32 mouse cellular contexts compared by ENCODE assay signal in genomic region chr3:121102120-121102519, GRCm38 (mm10).
DNase-seq lines count a peak whose midpoint lies in the region; ATAC-seq and TF ChIP-seq lines count a peak whose summit lies in the region.
"Had no signal": no experiment of that assay in that cellular context is flagged by ENCODE, and none has a peak within 500 bp of the region (broad histone marks: within the 10 kb centered on the region; RNA-seq: fewer than 3 reads in every experiment).

No protein-coding gene starts in this region.

- TF ChIP-seq CTCF in layer of hippocampus, adult 2 months (conservative IDR thresholded peaks at IDR 0.05): no peak

- peaks cover 19% of the 10 kb centered on the region for H3K4me1 ChIP-seq in forebrain, embryonic 15.5 days
- H3K4me1 ChIP-seq in forebrain, embryonic 10.5 days: peaks cover 9% of the 10 kb centered on the region; the same call in 1 of the 2 replicates
- H3K4me1 ChIP-seq: embryonic facial prominence, embryonic 13.5 days; heart, embryonic 12.5 days; heart, embryonic 15.5 days; hindbrain, embryonic 10.5 days; hindbrain, embryonic 13.5 days; intestine, embryonic 15.5 days had no signal

- no peaks in the 10 kb centered on the region for H3K36me3 ChIP-seq in forebrain, embryonic 15.5 days
- no peaks in the 10 kb centered on the region for H3K36me3 ChIP-seq in forebrain, embryonic 10.5 days (replicated peaks)
- H3K36me3 ChIP-seq: embryonic facial prominence, embryonic 10.5 days; embryonic facial prominence, embryonic 13.5 days; G1E; heart, embryonic 12.5 days; heart, embryonic 15.5 days; hindbrain, embryonic 10.5 days; hindbrain, embryonic 13.5 days; intestine, embryonic 15.5 days had no signal

- no peaks in the 10 kb centered on the region for H3K27me3 ChIP-seq in forebrain, embryonic 15.5 days
- H3K27me3 ChIP-seq in forebrain, embryonic 10.5 days (ENCODE audit: poor library complexity, severe bottlenecking): no peaks in the 10 kb centered on the region
- H3K27me3 ChIP-seq: CH12.LX; heart, embryonic 12.5 days; heart, embryonic 15.5 days; hindbrain, embryonic 13.5 days; intestine, embryonic 15.5 days had no signal

- H3K27ac ChIP-seq in forebrain, embryonic 15.5 days (replicated peaks): peak overlapping the region; percentile 69
- no peak overlapping the region for H3K27ac ChIP-seq in forebrain, embryonic 10.5 days
- H3K27ac ChIP-seq in layer of hippocampus, adult 2 months: peak overlapping the region; percentile 77
- H3K27ac ChIP-seq: embryonic facial prominence, embryonic 10.5 days; embryonic facial prominence, embryonic 13.5 days; gastrocnemius, adult 2 months; heart, embryonic 15.5 days; hindbrain, embryonic 10.5 days; hindbrain, embryonic 13.5 days; intestine, embryonic 15.5 days had no signal

- H3K9ac ChIP-seq in forebrain, embryonic 15.5 days (replicated peaks): no peak overlapping the region
- H3K9ac ChIP-seq: embryonic facial prominence, embryonic 13.5 days; heart, embryonic 12.5 days; heart, embryonic 15.5 days; intestine, embryonic 15.5 days had no signal

- no peak overlapping the region for H3K4me3 ChIP-seq in forebrain, embryonic 15.5 days
- no peak overlapping the region for H3K4me3 ChIP-seq in forebrain, embryonic 10.5 days
- no peak overlapping the region for H3K4me3 ChIP-seq in layer of hippocampus, adult 2 months
- H3K4me3 ChIP-seq: embryonic facial prominence, embryonic 10.5 days; embryonic facial prominence, embryonic 13.5 days; erythroblast, embryonic 14.5 days; gastrocnemius, adult 2 months; heart, embryonic 12.5 days; heart, embryonic 15.5 days; hindbrain, embryonic 10.5 days; hindbrain, embryonic 13.5 days; intestine, embryonic 15.5 days had no signal

- no peak for ATAC-seq in forebrain, embryonic 15.5 days (replicated peaks)
- ATAC-seq in megakaryocyte progenitor cell, adult 5-6 weeks (replicated peaks; ENCODE audit: poor library complexity): no peak
- ATAC-seq: hindbrain, embryonic 16.5 days; intestine, embryonic 15.5 days; Patski had no signal

- no peak for DNase-seq in forebrain, embryonic 10.5 days (ENCODE audit: extremely low spot score, low spot score)
- DNase-seq in layer of hippocampus, adult 2 months (ENCODE audit: low spot score in 2 of 2): no peak
- DNase-seq in layer of hippocampus, adult 9-11 months: no peak
- peak; percentile 7 for DNase-seq in brain, adult 2 months (ENCODE audit: low read depth, low spot score)
- DNase-seq: adrenal gland, postnatal 10 days; adrenal gland, postnatal 36 days; B cell, adult 2 months; cerebellum, adult 11-12 months; cerebellum, adult 8-10 months; cerebellum, postnatal 10 days; cerebellum, postnatal 36 days; embryo, embryonic 11 days; gastrocnemius, adult 2 months; gastrocnemius, postnatal 14 days; heart, adult 11 months; heart, postnatal 10 days; heart, postnatal 36 days; kidney, adult 11 months had no signal

- WGBS in forebrain, embryonic 15.5 days: 59% methylated on average over 1 of the region's 1 CpGs
- 83% methylated on average over 1 of the region's 1 CpGs for WGBS in forebrain, embryonic 10.5 days

- H3K4me2 ChIP-seq in forebrain, embryonic 15.5 days (replicated peaks): no peak overlapping the region
- H3K4me2 ChIP-seq: embryonic facial prominence, embryonic 13.5 days; heart, embryonic 12.5 days; heart, embryonic 15.5 days; hindbrain, embryonic 13.5 days; intestine, embryonic 15.5 days had no signal

- no peaks in the 10 kb centered on the region for H3K9me3 ChIP-seq in forebrain, embryonic 15.5 days
- H3K9me3 ChIP-seq in forebrain, embryonic 10.5 days: no peaks in the 10 kb centered on the region
- H3K9me3 ChIP-seq: embryonic facial prominence, embryonic 10.5 days; embryonic facial prominence, embryonic 13.5 days; G1E; heart, embryonic 12.5 days; heart, embryonic 15.5 days; hindbrain, embryonic 10.5 days; hindbrain, embryonic 13.5 days; intestine, embryonic 15.5 days had no signal
